Mouse (Mus musculus): ENCODE results near the gene Nbeal2. TPM values are rescaled to one million over a fixed set of nuclear protein-coding genes. Genes with fewer than 3 reads are reported as not detected.
"Not testable (repeated sequence)": the region's sequence is repeated elsewhere in the genome, so short reads cannot be mapped to it uniquely, and the experiment has no call there.

Nbeal2 gene
- polyA plus RNA-seq, 1 experiment from 2014 or later: 1.8 TPM

DNA sequence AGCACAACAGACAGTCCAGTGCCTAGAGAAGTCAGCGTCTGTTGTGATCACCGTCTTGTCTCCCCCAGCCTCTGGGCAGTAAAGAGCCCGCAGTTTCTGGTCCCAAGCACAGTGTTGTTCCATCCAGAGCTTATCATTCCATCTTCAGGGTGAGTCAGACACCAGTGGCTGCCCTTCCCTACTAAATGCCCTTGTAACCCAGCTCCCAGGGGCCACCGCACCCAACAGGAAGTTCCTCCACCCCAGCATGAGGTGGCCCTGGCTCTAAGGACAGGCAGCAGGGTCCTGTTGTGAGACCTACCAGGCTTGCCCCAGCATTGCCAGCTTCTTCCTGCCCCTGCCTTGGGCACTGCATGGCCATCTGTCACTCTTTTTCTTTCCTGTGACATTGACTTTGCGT, 31.6 kb upstream of the Nbeal2 start:
- WGBS: 68% methylated on average over 5 of the region's 5 CpGs

DNA sequence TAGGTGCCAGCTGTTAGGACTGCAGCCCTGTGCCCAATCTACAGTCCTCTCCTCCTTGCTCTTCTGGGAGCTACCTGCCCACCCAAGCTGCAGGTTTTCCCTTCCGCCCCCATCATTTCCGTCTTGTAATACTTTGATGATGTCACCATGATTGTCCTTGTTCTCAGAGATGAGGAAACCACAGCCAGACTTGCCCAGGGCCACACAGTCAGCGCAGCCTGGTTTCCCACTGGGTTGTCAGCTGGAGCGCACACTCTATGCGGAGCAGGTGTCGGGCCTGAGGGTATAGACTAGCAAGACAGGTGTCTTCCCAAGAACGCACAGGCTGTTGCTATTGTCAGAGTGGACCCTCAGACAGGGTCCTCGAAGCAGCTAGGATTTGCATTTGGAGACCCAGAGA, 31.2 kb upstream of the Nbeal2 start:
- Histone ChIP-seq H3K9ac (peak overlapping the region; percentile 38; the same call in 1 of the 2 replicates), H3K9me3 (replicated peaks) (no peaks in the 10 kb centered on the region), H3K4me3 (no peak overlapping the region), H3K4me1 (replicated peaks) (peaks cover 64% of the 10 kb centered on the region), H3K27me3 (no peaks in the 10 kb centered on the region), H3K4me2 (peak overlapping the region; percentile 50), H3K36me3 (no peaks in the 10 kb centered on the region), H3K27ac (peak overlapping the region; percentile 99)
- no peak for ATAC-seq (replicated peaks; ENCODE audit: insufficient number of reproducible peaks, insufficient read depth, low FRiP score, low read depth)
- WGBS: 84% methylated on average over 8 of the region's 8 CpGs

More for the DNA sequence above, 31.6 kb upstream of the Nbeal2 start:
- Histone ChIP-seq H3K4me1 (replicated peaks) (peaks cover 64% of the 10 kb centered on the region), H3K9me3 (replicated peaks) (no peaks in the 10 kb centered on the region), H3K27ac (peak overlapping the region; percentile 99), H3K4me3 (no peak overlapping the region), H3K4me2 (no peak overlapping the region), H3K27me3 (no peaks in the 10 kb centered on the region), H3K9ac (no peak overlapping the region; the same call in 1 of the 2 replicates), H3K36me3 (no peaks in the 10 kb centered on the region)
- no peak for ATAC-seq (replicated peaks; ENCODE audit: insufficient number of reproducible peaks, insufficient read depth, low FRiP score, low read depth)

GRCm38 (mm10) chr9:110684100-110684831, 30.3 kb upstream of the Nbeal2 start:
- H3K27ac ChIP-seq: peak overlapping the region; percentile 99
- WGBS: 20% methylated on average over 6 of the region's 6 CpGs
- no peaks in the 10 kb centered on the region for H3K36me3 ChIP-seq
- peaks cover 60% of the 10 kb centered on the region for H3K4me1 ChIP-seq (replicated peaks)
- peak overlapping the region; percentile 38 for H3K9ac ChIP-seq
- peak overlapping the region; percentile 50 for H3K4me2 ChIP-seq
- H3K4me3 ChIP-seq: peak overlapping the region; percentile 19
- H3K27me3 ChIP-seq: no peaks in the 10 kb centered on the region
- peak; percentile 77 for ATAC-seq (replicated peaks; ENCODE audit: insufficient number of reproducible peaks, insufficient read depth, low FRiP score, low read depth)
- no peaks in the 10 kb centered on the region for H3K9me3 ChIP-seq (replicated peaks)

- WGBS: 22% methylated on average over 4 of the region's 4 CpGs
- Histone ChIP-seq H3K36me3 (no peaks in the 10 kb centered on the region), H3K4me2 (peak overlapping the region; percentile 50), H3K27me3 (no peaks in the 10 kb centered on the region), H3K4me1 (replicated peaks) (peaks cover 59% of the 10 kb centered on the region), H3K9ac (peak overlapping the region; percentile 49), H3K27ac (peak overlapping the region; percentile 99), H3K4me3 (peak overlapping the region; percentile 19; the same call in 1 of the 2 replicates), H3K9me3 (replicated peaks) (no peaks in the 10 kb centered on the region)
- peak; percentile 84 for ATAC-seq (replicated peaks; ENCODE audit: insufficient number of reproducible peaks, insufficient read depth, low FRiP score, low read depth)
Measured at GRCm38 (mm10) chr9:110683574-110684099, 29.7 kb upstream of the Nbeal2 start.

DNA sequence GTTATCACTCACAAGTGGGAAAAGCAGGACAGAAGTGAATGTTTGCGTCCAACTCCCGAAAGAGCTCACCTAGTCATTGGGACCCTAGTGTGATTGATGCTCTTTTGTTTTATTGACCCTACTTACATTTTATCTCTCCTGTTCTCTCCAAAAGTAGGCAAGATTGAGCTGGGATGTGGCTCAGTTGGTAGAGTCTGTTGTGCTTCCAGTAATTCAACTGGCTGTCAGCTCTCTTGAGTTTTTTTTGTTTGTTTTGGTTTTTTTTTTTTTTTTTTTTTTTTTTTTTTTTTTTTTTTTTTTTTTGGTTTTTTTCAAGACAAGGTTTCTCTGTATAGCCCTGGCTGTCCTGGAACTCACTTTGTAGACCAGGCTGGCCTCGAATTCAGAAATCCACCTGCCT, 28.7 kb upstream of the Nbeal2 start:
- H3K36me3 ChIP-seq; H3K9ac ChIP-seq; H3K27me3 ChIP-seq; H3K4me2 ChIP-seq; H3K9me3 ChIP-seq (replicated peaks); ATAC-seq (replicated peaks; ENCODE audit: insufficient number of reproducible peaks, insufficient read depth, low FRiP score, low read depth); H3K4me3 ChIP-seq: not testable (repeated sequence)
- H3K27ac ChIP-seq: peak overlapping the region; percentile 99
- H3K4me1 ChIP-seq (replicated peaks): peaks cover 68% of the 10 kb centered on the region
- WGBS: 78% methylated on average over 3 of the region's 3 CpGs

GRCm38 (mm10) chr9:110682255-110682654, 28.3 kb upstream of the Nbeal2 start:
- peak overlapping the region; percentile 99 for H3K27ac ChIP-seq
- H3K4me2 ChIP-seq: no peak overlapping the region
- H3K4me3 ChIP-seq: no peak overlapping the region
- peaks cover 72% of the 10 kb centered on the region for H3K4me1 ChIP-seq (replicated peaks)
- no peaks in the 10 kb centered on the region for H3K36me3 ChIP-seq
- no peaks in the 10 kb centered on the region for H3K27me3 ChIP-seq
- H3K9me3 ChIP-seq (replicated peaks): no peaks in the 10 kb centered on the region
- no peak for ATAC-seq (replicated peaks; ENCODE audit: insufficient number of reproducible peaks, insufficient read depth, low FRiP score, low read depth)
- H3K9ac ChIP-seq: no peak overlapping the region
- WGBS: 51% methylated on average over 5 of the region's 5 CpGs

GRCm38 (mm10) chr9:110681817-110682216, 27.9 kb upstream of the Nbeal2 start:
- ATAC-seq (replicated peaks; ENCODE audit: insufficient number of reproducible peaks, insufficient read depth, low FRiP score, low read depth): no peak
- Histone ChIP-seq H3K9me3 (replicated peaks) (no peaks in the 10 kb centered on the region), H3K36me3 (no peaks in the 10 kb centered on the region), H3K4me2 (no peak overlapping the region), H3K9ac (no peak overlapping the region), H3K27ac (peak overlapping the region; percentile 99), H3K4me1 (replicated peaks) (peaks cover 69% of the 10 kb centered on the region), H3K4me3 (no peak overlapping the region), H3K27me3 (no peaks in the 10 kb centered on the region)
- WGBS: 75% methylated on average over 9 of the region's 9 CpGs

GRCm38 (mm10) chr9:110680736-110681507, 27.0 kb upstream of the Nbeal2 start:
- H3K27ac ChIP-seq: 0 out of 2 replicates have a peak overlapping the region, but pooled peaks have one; percentile 99
- whole genome bisulfite sequencing: 63% methylated on average over 7 of the region's 7 CpGs

GRCm38 (mm10) chr9:110678886-110679285, 24.9 kb upstream of the Nbeal2 start:
- Histone ChIP-seq H3K4me3 (no peak overlapping the region), H3K36me3 (no peaks in the 10 kb centered on the region), H3K4me2 (no peak overlapping the region), H3K9me3 (replicated peaks) (no peaks in the 10 kb centered on the region), H3K4me1 (replicated peaks) (peaks cover 62% of the 10 kb centered on the region), H3K27ac (no peak overlapping the region), H3K9ac (no peak overlapping the region), H3K27me3 (no peaks in the 10 kb centered on the region)
- no peak for ATAC-seq (replicated peaks; ENCODE audit: insufficient number of reproducible peaks, insufficient read depth, low FRiP score, low read depth)
- 67% methylated on average over 5 of the region's 5 CpGs for WGBS

More at GRCm38 (mm10) chr9:110680736-110681507, 27.0 kb upstream of the Nbeal2 start:
- H3K9me3 ChIP-seq (replicated peaks): no peaks in the 10 kb centered on the region
- H3K4me2 ChIP-seq: no peak overlapping the region
- no peak for ATAC-seq (replicated peaks; ENCODE audit: insufficient number of reproducible peaks, insufficient read depth, low FRiP score, low read depth)
- H3K36me3 ChIP-seq: no peaks in the 10 kb centered on the region
- H3K27me3 ChIP-seq: no peaks in the 10 kb centered on the region
- no peak overlapping the region for H3K4me3 ChIP-seq
- H3K4me1 ChIP-seq (replicated peaks): peaks cover 69% of the 10 kb centered on the region
- H3K9ac ChIP-seq: no peak overlapping the region; the same call in 1 of the 2 replicates

GRCm38 (mm10) chr9:110676492-110676911, 22.5 kb upstream of the Nbeal2 start:
- no peak overlapping the region for H3K4me2 ChIP-seq
- H3K9me3 ChIP-seq (replicated peaks): no peaks in the 10 kb centered on the region
- H3K9ac ChIP-seq: no peak overlapping the region
- no peak overlapping the region for H3K4me3 ChIP-seq
- peak overlapping the region; percentile 50; the same call in 1 of the 2 replicates for H3K27ac ChIP-seq
- peaks cover 65% of the 10 kb centered on the region for H3K4me1 ChIP-seq (replicated peaks)
- WGBS: 74% methylated on average over 8 of the region's 8 CpGs
- no peaks in the 10 kb centered on the region for H3K27me3 ChIP-seq
- H3K36me3 ChIP-seq: no peaks in the 10 kb centered on the region
- ATAC-seq (replicated peaks; ENCODE audit: insufficient number of reproducible peaks, insufficient read depth, low FRiP score, low read depth): no peak

- Histone ChIP-seq H3K27ac (peak overlapping the region; percentile 73), H3K4me1 (replicated peaks) (peaks cover 90% of the 10 kb centered on the region), H3K9me3 (replicated peaks) (no peaks in the 10 kb centered on the region), H3K27me3 (no peaks in the 10 kb centered on the region), H3K4me3 (no peak overlapping the region), H3K36me3 (no peaks in the 10 kb centered on the region), H3K4me2 (peak overlapping the region; percentile 16), H3K9ac (no peak overlapping the region)
- 48% methylated on average over 10 of the region's 10 CpGs for WGBS
- no peak for ATAC-seq (replicated peaks; ENCODE audit: insufficient number of reproducible peaks, insufficient read depth, low FRiP score, low read depth)
Measured at GRCm38 (mm10) chr9:110673107-110673752, 19.3 kb upstream of the Nbeal2 start.

All from heart, embryonic 15.5 days (tissue).